Mouse (Mus musculus) spleen, adult 2 months (tissue): ENCODE results near the gene Smg1. TPM values are rescaled to one million over a fixed set of nuclear protein-coding genes. Genes with fewer than 3 reads are reported as not detected.

Experiments used
- DNase-seq, 2 experiments: peaks; one replicate each; pipeline versions ENCODE4 v3.0.0 to v3.0.0-alpha.2; 2012 to 2021; ENCODE audit warnings: low spot score in 2 of 2, low read depth in 1 of 2
- H3K27ac ChIP-seq: fragments of 200-500 bp; 2 replicates; pipeline ENCODE4 v1.5.1; 2012; ENCODE audit warnings: low read length, inconsistent platforms; ENCODE audit not compliant: insufficient read depth
- H3K27me3 ChIP-seq: fragments of 200-500 bp; 2 replicates; pipeline ENCODE4 v1.6.1; 2012; ENCODE audit warnings: mild to moderate bottlenecking, moderate library complexity, low read length, inconsistent platforms; ENCODE audit not compliant: control insufficient read depth, insufficient read depth
- H3K36me3 ChIP-seq: fragments of 200-500 bp; 2 replicates; pipeline ENCODE4 v1.6.1; 2012; ENCODE audit warnings: mild to moderate bottlenecking, low read length, inconsistent platforms; ENCODE audit not compliant: control insufficient read depth, insufficient read depth
- H3K4me1 ChIP-seq: fragments of 200-500 bp; 2 replicates; pipeline ENCODE4 v1.6.1; 2011; ENCODE audit warnings: inconsistent platforms; ENCODE audit not compliant: control insufficient read depth, insufficient read depth, insufficient read length
- H3K4me3 ChIP-seq: fragments of 200-500 bp; 2 replicates; pipeline ENCODE4 v1.5.1; 2011; ENCODE audit warnings: mild to moderate bottlenecking, inconsistent platforms; ENCODE audit not compliant: insufficient read depth, insufficient read length; ENCODE audit errors: extremely low read depth
- CTCF ChIP-seq: fragments of 200-500 bp; IDR thresholded peaks from 2 replicates; pipeline ENCODE4 v1.5.1; 2011; ENCODE audit warnings: mild to moderate bottlenecking, inconsistent platforms; ENCODE audit not compliant: insufficient read depth, insufficient read length, insufficient replicate concordance; ENCODE audit errors: extremely low read depth
- POLR2A ChIP-seq: fragments of 200-500 bp; IDR thresholded peaks from 2 replicates; pipeline ENCODE4 v1.6.1; 2011; ENCODE audit warnings: low read depth, low read length, inconsistent platforms
- WGBS: fragments of 180-500 bp; shearing (Covaris S2); methylation state at CpG from one replicate; pipeline ENCODE4 v1.1.7; 2018; 5-methylcytosine and 5-hydroxymethylcytosine counted together
- polyA plus RNA-seq: library from polyadenylated mRNA; depleted of rRNA; stranded (reverse); fragments of >200 nt; gene quantifications from 2 replicates; pipeline ENCODE4 v1.2.3, GENCODE M21; 2012

Smg1 gene
- polyA plus RNA-seq, 1 experiment: 32.6 TPM

DNA sequence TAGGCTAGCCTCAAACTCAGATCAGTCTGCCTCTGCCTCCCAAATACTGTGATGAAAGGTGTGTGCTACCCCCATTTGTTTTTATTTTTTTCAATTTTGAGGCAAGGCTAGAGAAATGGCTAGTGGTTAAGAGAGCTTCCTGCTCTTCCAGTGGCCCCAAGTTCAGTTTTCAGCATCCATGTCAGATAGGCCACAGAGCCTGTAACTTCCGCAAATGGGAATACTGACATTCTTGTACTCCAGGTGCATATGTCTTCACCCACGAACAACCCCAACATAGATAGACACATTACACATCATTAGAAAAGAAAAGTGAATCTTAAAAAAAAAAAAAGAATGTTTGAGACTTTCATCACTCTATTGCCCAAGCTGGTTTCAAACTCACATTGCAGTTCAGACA is 6.1 kb upstream of the Smg1 start:
- DNase-seq: no peak
- 86% methylated on average over 2 of the region's 2 CpGs for WGBS
- TF ChIP-seq POLR2A: no peak
- no peak for TF ChIP-seq CTCF
- Histone ChIP-seq H3K36me3 (no peaks in the 10 kb centered on the region), H3K4me3 (no peak overlapping the region), H3K4me1 (peaks cover 8% of the 10 kb centered on the region), H3K27me3 (no peaks in the 10 kb centered on the region), H3K27ac (no peak overlapping the region)

DNA sequence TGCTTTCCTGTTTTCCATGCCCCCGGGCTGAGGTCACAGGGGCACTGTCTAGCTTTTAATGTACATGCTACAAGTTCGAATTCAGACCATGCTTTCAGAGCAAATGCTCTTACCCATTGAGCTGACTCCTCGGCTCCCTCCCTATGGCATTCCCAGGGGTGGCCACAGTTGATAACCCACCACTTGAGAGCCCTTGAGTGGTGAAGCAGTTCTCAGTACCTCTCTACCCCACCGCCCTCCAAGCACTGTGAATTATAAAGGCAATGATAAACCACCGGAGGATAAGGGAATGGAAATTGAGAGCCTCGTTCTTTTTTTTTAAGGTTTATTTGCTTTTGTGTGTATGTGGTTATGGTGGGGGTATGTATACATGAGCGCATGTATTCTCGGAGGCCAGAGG is 4.6 kb upstream of the Smg1 start:
- Histone ChIP-seq H3K36me3 (no peaks in the 10 kb centered on the region), H3K4me3 (no peak overlapping the region), H3K27ac (no peak overlapping the region), H3K4me1 (peaks cover 5% of the 10 kb centered on the region), H3K27me3 (no peaks in the 10 kb centered on the region)
- TF ChIP-seq CTCF (no peak), POLR2A (no peak)
- no peak for DNase-seq
- WGBS: 85% methylated on average over 8 of the region's 8 CpGs

- H3K4me1 ChIP-seq: no peaks in the 10 kb centered on the region; the same call in none of the 2 replicates
- DNase-seq: no peak
- TF ChIP-seq POLR2A (no peak), CTCF (no peak)
- no peak overlapping the region for H3K4me3 ChIP-seq
- 97% methylated on average over 3 of the region's 3 CpGs for WGBS
- H3K27me3 ChIP-seq: no peaks in the 10 kb centered on the region
- no peak overlapping the region for H3K27ac ChIP-seq
- H3K36me3 ChIP-seq: no peaks in the 10 kb centered on the region
Measured at GRCm38 (mm10) chr7:118245260-118245659, 1.8 kb upstream of the Smg1 start.

DNA sequence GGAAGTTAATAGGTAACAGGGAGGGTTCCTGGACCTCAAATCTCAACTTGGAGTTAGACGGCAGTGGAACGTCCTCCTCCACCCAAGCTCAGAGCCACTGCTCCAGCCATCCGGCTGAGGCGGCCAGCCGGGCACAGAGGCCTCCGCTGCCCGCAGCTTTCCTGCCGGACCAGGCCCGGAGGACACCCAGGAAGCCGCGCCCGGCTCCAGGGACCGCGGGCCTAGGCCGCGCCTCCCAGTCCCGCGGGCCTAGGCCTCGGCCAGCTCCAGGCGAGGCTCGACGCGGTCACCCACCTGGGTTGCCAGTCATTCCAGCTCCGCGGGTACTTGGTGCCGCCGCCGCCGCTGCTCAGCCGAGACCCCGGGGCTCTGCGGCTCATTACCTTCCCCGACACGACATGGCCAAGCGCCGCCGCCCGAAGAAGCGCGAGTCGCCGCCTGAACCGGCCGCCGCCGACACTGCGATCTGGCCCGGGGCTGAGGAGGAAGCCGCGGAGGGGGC is 508 bp downstream of the Smg1 start:
- no peak for DNase-seq

DNA sequence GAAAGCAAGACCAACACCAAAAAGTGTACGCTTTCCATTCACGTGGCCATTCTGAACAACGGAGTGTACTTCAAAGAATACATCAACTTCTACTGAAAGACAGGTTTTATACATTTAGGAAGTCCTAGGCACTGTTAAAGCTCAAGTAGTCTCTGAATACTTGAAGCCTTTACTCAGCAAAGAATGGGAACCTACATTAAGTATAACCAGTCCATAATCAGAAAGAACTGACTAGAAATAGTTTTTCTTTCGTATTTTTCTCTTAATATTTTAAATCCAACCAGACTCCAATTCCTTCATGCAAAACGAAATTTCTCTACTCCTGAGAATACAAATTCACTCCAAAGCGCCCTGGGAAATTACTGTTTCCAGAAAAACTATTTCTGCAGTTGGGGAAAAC is 1.2 kb downstream of the Smg1 start:
- Histone ChIP-seq H3K4me1 (no peaks in the 10 kb centered on the region; the same call in none of the 2 replicates), H3K4me3 (peak overlapping the region; percentile 82), H3K27me3 (no peaks in the 10 kb centered on the region), H3K36me3 (no peaks in the 10 kb centered on the region), H3K27ac (no peak overlapping the region)
- no peak for DNase-seq
- TF ChIP-seq POLR2A: no peak
- TF ChIP-seq CTCF: no peak
- WGBS: 8% methylated on average over 6 of the region's 6 CpGs

More for the DNA sequence above, 508 bp downstream of the Smg1 start:
- Histone ChIP-seq H3K4me3 (peak overlapping the region; percentile 82), H3K27ac (peak overlapping the region; percentile 93), H3K27me3 (no peaks in the 10 kb centered on the region), H3K36me3 (no peaks in the 10 kb centered on the region), H3K4me1 (no peaks in the 10 kb centered on the region; the same call in none of the 2 replicates)
- under 1% methylated on average over 49 of the region's 50 CpGs for WGBS
- TF ChIP-seq CTCF (no peak), POLR2A (no peak)

DNA sequence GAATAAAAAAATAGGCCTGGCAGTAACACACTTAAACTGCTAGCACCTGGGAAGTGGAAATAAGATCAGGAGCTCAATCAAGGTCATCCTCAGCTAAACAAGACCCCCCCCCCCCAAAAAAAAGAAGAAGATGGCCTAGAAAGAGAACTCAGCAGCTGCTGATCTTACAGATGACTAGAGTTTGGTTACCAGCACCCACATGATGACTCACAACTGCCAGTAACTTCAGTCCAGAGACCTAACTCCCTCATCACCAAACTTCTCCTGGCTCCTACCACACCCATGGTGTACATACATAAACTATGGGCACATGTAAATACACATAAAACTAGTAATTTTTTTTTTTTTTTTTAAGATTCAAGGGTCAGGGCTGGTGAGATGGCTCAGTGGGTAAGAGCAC is 3.1 kb downstream of the Smg1 start:
- no peak for TF ChIP-seq CTCF
- no peak for TF ChIP-seq POLR2A
- DNase-seq: no peak
- Histone ChIP-seq H3K4me1 (no peaks in the 10 kb centered on the region; the same call in none of the 2 replicates), H3K36me3 (no peaks in the 10 kb centered on the region), H3K27me3 (no peaks in the 10 kb centered on the region), H3K4me3 (no peak overlapping the region), H3K27ac (no peak overlapping the region)

DNA sequence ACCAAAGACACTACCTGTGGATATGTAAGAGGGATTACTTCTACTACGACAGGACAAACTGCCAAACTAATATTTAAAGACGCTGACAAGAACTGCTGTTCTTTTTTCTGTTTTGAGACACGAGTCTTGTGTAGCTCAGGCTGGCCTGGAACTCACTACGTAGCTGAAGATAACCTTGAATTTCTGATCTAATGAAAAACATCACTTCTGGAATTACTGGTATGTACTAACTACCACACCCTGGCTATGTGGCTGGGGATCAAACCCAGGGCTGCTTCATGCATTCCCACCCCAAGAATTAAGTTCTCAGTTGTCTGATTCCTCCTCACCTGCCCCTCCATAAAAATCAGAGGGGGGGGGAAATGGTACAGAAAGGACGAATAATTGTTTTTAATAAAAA is 3.5 kb downstream of the Smg1 start:
- Histone ChIP-seq H3K27ac (no peak overlapping the region), H3K36me3 (no peaks in the 10 kb centered on the region), H3K4me1 (no peaks in the 10 kb centered on the region; the same call in none of the 2 replicates), H3K4me3 (no peak overlapping the region), H3K27me3 (no peaks in the 10 kb centered on the region)
- TF ChIP-seq POLR2A (no peak), CTCF (no peak)
- 85% methylated on average over 5 of the region's 5 CpGs for WGBS
- DNase-seq: no peak

DNA sequence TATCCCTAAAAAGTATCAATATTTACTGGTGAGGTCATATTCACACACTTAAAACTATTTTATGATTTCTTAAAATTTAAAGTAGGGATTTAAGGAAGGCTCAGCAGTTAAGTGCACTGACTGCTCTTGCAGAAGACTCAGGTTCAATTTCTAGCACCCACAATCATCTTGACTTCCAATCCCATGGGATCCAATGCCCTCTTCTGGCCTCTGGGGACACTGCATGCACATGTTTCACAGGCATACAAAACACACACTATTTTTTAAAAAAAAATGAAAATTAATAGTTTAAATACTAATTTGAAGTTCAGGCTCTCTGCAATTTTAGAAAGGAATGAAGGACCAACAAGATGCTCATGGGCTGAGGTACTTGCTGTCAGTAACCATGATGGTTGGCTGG is 6.5 kb downstream of the Smg1 start:
- Histone ChIP-seq H3K36me3 (no peaks in the 10 kb centered on the region), H3K4me1 (peaks cover 3% of the 10 kb centered on the region), H3K27ac (no peak overlapping the region), H3K4me3 (no peak overlapping the region), H3K27me3 (no peaks in the 10 kb centered on the region)
- TF ChIP-seq CTCF (no peak), POLR2A (no peak)
- DNase-seq: no peak
